Mouse (Mus musculus) testis, adult 2 months (tissue): ENCODE results near the gene Gm44502. TPM values are rescaled to one million over a fixed set of nuclear protein-coding genes. Genes with fewer than 3 reads are reported as not detected.

Source experiments
- H3K27ac ChIP-seq: fragments of 200-500 bp; 2 replicates; pipeline ENCODE4 v1.5.1; 2012; ENCODE audit warnings: low read depth, low read length; ENCODE audit not compliant: control insufficient read depth, insufficient read depth
- H3K27me3 ChIP-seq: fragments of 200-500 bp; 2 replicates; pipeline ENCODE4 v1.6.1; 2012; ENCODE audit warnings: mild to moderate bottlenecking, low read length, moderate library complexity; ENCODE audit not compliant: control insufficient read depth, insufficient read depth
- H3K36me3 ChIP-seq: fragments of 200-500 bp; 2 replicates; pipeline ENCODE4 v1.6.1; 2012; ENCODE audit warnings: mild to moderate bottlenecking, low read length; ENCODE audit not compliant: control insufficient read depth, insufficient read depth
- H3K4me1 ChIP-seq: fragments of 200-500 bp; 2 replicates; pipeline ENCODE4 v1.6.1; 2012; ENCODE audit warnings: low read length; ENCODE audit not compliant: control insufficient read depth, insufficient read depth
- H3K4me3 ChIP-seq: fragments of 200-500 bp; 2 replicates; pipeline ENCODE4 v1.5.1; 2012; ENCODE audit warnings: low read depth, mild to moderate bottlenecking, low read length, moderate library complexity, mixed read lengths; ENCODE audit not compliant: control insufficient read depth
- CTCF ChIP-seq: fragments of 200-500 bp; IDR thresholded peaks from 2 replicates; pipeline ENCODE4 v1.5.1; 2012; ENCODE audit warnings: low read depth, mild to moderate bottlenecking, inconsistent platforms, low read length, moderate library complexity; ENCODE audit not compliant: control insufficient read depth, insufficient read depth, insufficient replicate concordance
- POLR2A ChIP-seq: fragments of 200-500 bp; IDR thresholded peaks from 2 replicates; pipeline ENCODE4 v1.6.1; 2012; ENCODE audit warnings: low read depth, mild to moderate bottlenecking, inconsistent platforms, low read length, moderate library complexity; ENCODE audit not compliant: control insufficient read depth
- polyA plus RNA-seq: library from polyadenylated mRNA; depleted of rRNA; stranded (reverse); fragments of >200 nt; gene quantifications from 2 replicates; pipeline ENCODE4 v1.2.3, GENCODE M21; 2012; rRNA removed

The Gm44502 gene
- 1.2 and 1.9 TPM in 2 replicates for polyA plus RNA-seq

GRCm38 (mm10) chr15:89429352-89430221, at the start of gene Gm44502, which contains the start of the genes C730034F03Rik and Chkb:
TSS of gene Gm44502 (minus strand) at chr15:89429696.
TSS of gene C730034F03Rik (plus strand) at chr15:89429589.
TSS of gene Chkb (minus strand) at chr15:89429908.
- TF ChIP-seq CTCF (no peak), POLR2A (peak; percentile 75)

DNA sequence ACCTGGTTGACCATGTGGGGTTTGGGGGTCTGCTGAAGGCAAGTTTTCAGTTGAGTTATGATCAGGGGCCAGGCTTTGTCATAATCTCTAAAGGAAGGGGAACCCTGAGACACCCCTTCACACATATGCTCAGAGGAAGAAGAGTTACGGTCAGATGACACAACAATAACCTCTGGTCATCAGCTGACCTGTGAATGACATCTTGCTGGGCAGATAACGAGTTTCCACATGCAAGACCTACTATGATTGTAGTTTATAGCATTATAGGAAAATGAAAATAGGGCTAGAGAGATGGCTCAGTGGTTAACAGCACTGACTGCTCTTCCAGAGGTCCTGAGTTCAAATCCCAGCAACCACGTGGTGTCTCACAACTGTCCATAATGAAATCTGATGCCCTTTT, 49.1 kb upstream of the Gm44502 start:
- H3K36me3 ChIP-seq = peaks cover 1% of the 10 kb centered on the region; the same call in 1 of the 2 replicates
- TF ChIP-seq POLR2A (no peak), CTCF (no peak)
- no peak overlapping the region for H3K27ac ChIP-seq
- H3K4me1 ChIP-seq = peaks cover 27% of the 10 kb centered on the region
- no peak overlapping the region for H3K4me3 ChIP-seq
- no peaks in the 10 kb centered on the region for H3K27me3 ChIP-seq

More at GRCm38 (mm10) chr15:89429352-89430221, at the start of gene Gm44502, which contains the start of the genes C730034F03Rik and Chkb:
- Histone ChIP-seq H3K27me3 (no peaks in the 10 kb centered on the region), H3K27ac (peak within 1 kb of the TSS; percentile 96), H3K36me3 (no peaks in the 10 kb centered on the region; the same call in 1 of the 2 replicates), H3K4me3 (peak within 1 kb of the TSS; percentile 95), H3K4me1 (peaks cover 19% of the 10 kb centered on the region)

DNA sequence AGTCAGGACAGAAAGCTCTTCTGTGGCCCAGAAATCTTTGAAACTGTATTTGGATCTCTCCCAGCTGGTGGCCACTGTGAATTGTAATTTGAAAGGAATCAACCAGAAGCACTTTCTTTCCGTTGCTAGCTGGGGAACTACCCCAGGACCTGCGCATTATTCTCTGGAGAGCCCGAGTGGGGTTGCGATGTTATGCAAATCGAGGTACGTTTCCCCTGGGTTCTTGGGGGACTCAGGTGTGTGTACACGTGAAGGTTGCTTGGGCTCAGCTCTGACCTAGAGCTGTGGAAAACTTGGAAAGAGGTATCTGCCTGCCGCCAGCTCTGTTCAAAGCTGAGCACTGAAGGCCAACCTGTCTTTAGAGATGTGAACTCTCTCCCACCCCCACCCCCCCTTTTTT, 48.3 kb upstream of the Gm44502 start:
- Histone ChIP-seq H3K4me1 (peaks cover 27% of the 10 kb centered on the region), H3K27me3 (no peaks in the 10 kb centered on the region), H3K4me3 (no peak overlapping the region), H3K36me3 (peaks cover 1% of the 10 kb centered on the region; the same call in 1 of the 2 replicates), H3K27ac (no peak overlapping the region)
- no peak for TF ChIP-seq CTCF
- TF ChIP-seq POLR2A = no peak

- Histone ChIP-seq H3K27me3 (no peaks in the 10 kb centered on the region), H3K27ac (peak within 1 kb of the TSS; percentile 63), H3K4me3 (peak within 1 kb of the TSS; percentile 79), H3K4me1 (peaks cover 27% of the 10 kb centered on the region), H3K36me3 (peaks cover 1% of the 10 kb centered on the region; the same call in 1 of the 2 replicates)
- TF ChIP-seq CTCF (no peak), POLR2A (no peak)
These were observed 47.6 kb upstream of the Gm44502 start, which contains the start of gene Arsa for GRCm38 (mm10) chr15:89477091-89477491. TSS of gene Arsa (minus strand) at chr15:89477425.

DNA sequence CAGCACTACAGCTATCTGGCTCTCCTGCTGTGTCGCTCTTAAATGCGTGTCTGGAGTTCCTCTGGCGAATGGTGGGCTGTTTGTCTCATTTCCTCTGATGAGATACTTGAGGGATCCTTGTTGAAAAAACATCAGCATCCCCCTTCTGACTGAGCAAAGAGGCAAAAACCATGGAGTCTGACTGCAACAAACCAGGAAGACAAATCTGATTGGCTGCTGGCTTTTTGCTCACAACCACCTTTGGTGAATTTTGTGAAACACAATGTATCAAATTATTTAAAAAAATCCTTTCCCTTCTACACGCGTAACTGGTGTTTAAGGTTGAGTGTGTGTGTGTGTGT, 46.9 kb upstream of the Gm44502 start:
- H3K4me1 ChIP-seq = peaks cover 27% of the 10 kb centered on the region
- H3K4me3 ChIP-seq = peak overlapping the region; percentile 79
- peaks cover 1% of the 10 kb centered on the region; the same call in 1 of the 2 replicates for H3K36me3 ChIP-seq
- TF ChIP-seq POLR2A = no peak
- TF ChIP-seq CTCF = no peak
- peak overlapping the region; percentile 63 for H3K27ac ChIP-seq
- H3K27me3 ChIP-seq = no peaks in the 10 kb centered on the region

- Histone ChIP-seq H3K36me3 (peaks cover 1% of the 10 kb centered on the region; the same call in 1 of the 2 replicates), H3K27ac (peak overlapping the region; percentile 63), H3K4me1 (peaks cover 27% of the 10 kb centered on the region), H3K27me3 (no peaks in the 10 kb centered on the region), H3K4me3 (peak overlapping the region; percentile 79)
- no peak for TF ChIP-seq CTCF
- peak; percentile 63 for TF ChIP-seq POLR2A
These were observed 46.3 kb upstream of the Gm44502 start for GRCm38 (mm10) chr15:89475611-89476474.
